Mouse (Mus musculus): Measurements from ENCODE around the gene 4930544D05Rik. TPM values are rescaled to one million over a fixed set of nuclear protein-coding genes. Genes with fewer than 3 reads are reported as not detected.

Gene 4930544D05Rik
- polyA plus RNA-seq, 1 experiment from 2014 or later, result not detected

- no peak for ATAC-seq (ENCODE audit: borderline replicate concordance, extremely low read depth, low FRiP score, low TSS enrichment)
- WGBS, result 44% methylated on average over 6 of the region's 6 CpGs
These were observed 37.3 kb downstream of the 4930544D05Rik start for GRCm38 (mm10) chr11:70652884-70653344.

DNA sequence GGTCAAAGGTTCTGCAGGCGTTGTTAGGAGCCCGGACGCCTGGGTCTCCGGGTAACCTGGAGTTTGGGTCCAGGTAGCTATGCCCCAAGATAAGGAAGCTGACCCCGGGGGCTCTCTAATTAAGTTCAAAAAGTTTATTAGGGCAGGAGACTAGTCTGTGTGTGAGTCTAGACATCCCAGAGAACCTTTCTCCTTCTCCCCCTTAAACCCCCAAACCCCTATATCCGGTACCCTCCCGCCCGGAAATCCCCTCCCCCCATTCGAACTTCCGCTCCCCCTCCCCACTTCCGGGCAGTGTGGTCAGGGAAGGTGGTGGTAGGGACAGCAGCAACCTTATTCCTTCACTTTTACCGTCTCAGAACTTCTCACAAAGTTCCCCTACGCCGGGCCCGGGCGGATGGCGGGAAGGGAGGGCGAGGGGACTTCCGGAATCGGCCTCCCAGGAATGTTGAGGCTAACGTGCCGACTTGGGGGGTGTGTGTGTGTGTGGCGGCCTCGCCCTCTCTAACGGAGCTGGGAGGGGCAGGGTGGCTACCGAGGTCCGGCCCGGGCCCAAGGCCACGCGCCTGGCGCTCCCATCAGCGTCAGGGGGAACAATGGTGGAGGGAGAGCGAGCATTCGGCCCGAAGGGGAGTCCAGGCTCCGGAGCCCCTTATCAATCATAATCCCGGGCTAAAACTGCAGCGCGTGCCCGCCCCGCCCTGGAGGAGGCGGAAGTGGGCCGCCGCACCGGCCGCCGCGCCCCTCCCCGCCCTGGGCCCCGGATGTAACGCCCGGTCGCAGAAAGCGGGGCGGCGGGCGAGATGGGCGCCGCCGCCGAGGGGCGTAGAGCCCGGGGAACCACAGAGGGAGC lies 37.9 kb downstream of the 4930544D05Rik start:
- peak; percentile 56 for ATAC-seq (ENCODE audit: borderline replicate concordance, extremely low read depth, low FRiP score, low TSS enrichment)
- H3K9ac ChIP-seq, result peak overlapping the region; percentile 100
- H3K27ac ChIP-seq, result peak overlapping the region; percentile 99
- H3K4me1 ChIP-seq, result peaks cover 74% of the 10 kb centered on the region
- H3K4me3 ChIP-seq, result peak overlapping the region; percentile 100
- peaks cover 43% of the 10 kb centered on the region for H3K36me3 ChIP-seq
- peak overlapping the region; percentile 95 for H3K4me2 ChIP-seq
- WGBS, result under 1% methylated on average over 63 of the region's 63 CpGs
- H3K27me3 ChIP-seq, result no peaks in the 10 kb centered on the region
- H3K9me3 ChIP-seq, result no peaks in the 10 kb centered on the region

More at GRCm38 (mm10) chr11:70652884-70653344, 37.3 kb downstream of the 4930544D05Rik start:
- Histone ChIP-seq H3K4me2 (peak overlapping the region; percentile 95), H3K27ac (peak overlapping the region; percentile 99), H3K9me3 (no peaks in the 10 kb centered on the region), H3K9ac (peak overlapping the region; percentile 100), H3K36me3 (peaks cover 45% of the 10 kb centered on the region), H3K4me3 (peak overlapping the region; percentile 100), H3K4me1 (peaks cover 74% of the 10 kb centered on the region), H3K27me3 (no peaks in the 10 kb centered on the region)

GRCm38 (mm10) chr11:70654198-70654922 lies 38.7 kb downstream of the 4930544D05Rik start, which contains the start of gene Pfn1:
Gene Pfn1 (minus strand): TSS chr11:70654644.
- Histone ChIP-seq H3K4me2 (peak within 1 kb of the TSS; percentile 95), H3K9ac (peak within 1 kb of the TSS; percentile 100), H3K9me3 (no peaks in the 10 kb centered on the region), H3K27ac (peak within 1 kb of the TSS; percentile 99), H3K4me1 (peaks cover 66% of the 10 kb centered on the region), H3K4me3 (peak within 1 kb of the TSS; percentile 100), H3K27me3 (no peaks in the 10 kb centered on the region), H3K36me3 (peaks cover 37% of the 10 kb centered on the region)
- ATAC-seq (ENCODE audit: borderline replicate concordance, extremely low read depth, low FRiP score, low TSS enrichment), result peak; percentile 62
- WGBS, result under 1% methylated on average over 55 of the region's 61 CpGs

GRCm38 (mm10) chr11:70654923-70655570 lies 39.4 kb downstream of the 4930544D05Rik start:
- peak; percentile 46 for ATAC-seq (ENCODE audit: borderline replicate concordance, extremely low read depth, low FRiP score, low TSS enrichment)
- Histone ChIP-seq H3K9ac (peak overlapping the region; percentile 64), H3K4me3 (peak overlapping the region; percentile 100), H3K27ac (peak overlapping the region; percentile 99), H3K4me1 (peaks cover 59% of the 10 kb centered on the region), H3K27me3 (no peaks in the 10 kb centered on the region), H3K9me3 (no peaks in the 10 kb centered on the region), H3K4me2 (peak overlapping the region; percentile 95), H3K36me3 (peaks cover 30% of the 10 kb centered on the region)
- WGBS, result under 1% methylated on average over 47 of the region's 48 CpGs

DNA sequence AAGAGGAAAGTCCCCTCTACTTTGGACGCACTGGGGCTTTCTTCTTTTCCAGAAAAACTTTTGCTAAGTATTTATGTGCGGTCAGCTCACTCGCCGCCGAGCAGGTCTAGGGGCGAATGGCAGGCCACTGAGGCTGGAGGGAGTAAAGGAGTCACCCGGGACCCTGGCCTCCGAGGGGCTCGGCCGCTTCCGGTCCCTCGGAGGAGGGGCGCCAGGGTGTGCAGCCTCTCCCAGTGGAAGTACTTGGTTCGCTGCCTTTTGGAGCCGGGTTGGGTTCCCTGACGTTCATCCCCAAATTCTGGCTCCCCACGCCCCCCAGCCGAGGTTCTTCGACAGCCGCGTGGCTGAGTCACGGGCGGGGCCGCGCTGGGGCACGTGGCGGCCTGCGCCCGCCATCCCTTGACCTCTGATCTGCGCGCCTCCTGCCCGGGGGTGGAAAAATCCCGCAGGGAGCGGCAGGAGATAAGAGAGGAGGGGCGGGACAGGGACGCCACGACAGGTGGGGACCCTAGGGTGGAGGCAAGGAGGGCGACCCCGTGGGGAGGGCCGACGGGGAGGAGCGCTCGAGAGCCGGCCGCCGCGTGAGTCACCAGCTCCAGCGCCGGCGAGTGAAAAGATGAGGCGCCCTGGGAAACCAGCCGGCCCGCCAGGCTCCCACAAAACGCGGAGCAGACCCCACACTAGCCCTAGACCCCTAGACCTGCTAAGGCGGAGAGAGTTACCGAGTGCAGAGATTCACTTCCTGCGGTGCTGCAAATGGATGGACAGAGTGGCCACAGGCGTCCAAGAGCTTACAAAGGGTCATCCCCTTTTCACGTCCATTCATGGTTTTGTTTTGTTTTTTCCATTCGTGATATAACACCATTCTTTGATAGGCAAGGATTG lies 40.2 kb downstream of the 4930544D05Rik start:
- Histone ChIP-seq H3K4me3 (peak overlapping the region; percentile 100), H3K4me1 (peaks cover 53% of the 10 kb centered on the region), H3K36me3 (peaks cover 27% of the 10 kb centered on the region), H3K4me2 (peak overlapping the region; percentile 95), H3K9me3 (no peaks in the 10 kb centered on the region), H3K9ac (peak overlapping the region; percentile 64), H3K27me3 (no peaks in the 10 kb centered on the region), H3K27ac (peak overlapping the region; percentile 99)
- WGBS, result 1% methylated on average over 60 of the region's 61 CpGs
- ATAC-seq (ENCODE audit: borderline replicate concordance, extremely low read depth, low FRiP score, low TSS enrichment), result peak; percentile 35

DNA sequence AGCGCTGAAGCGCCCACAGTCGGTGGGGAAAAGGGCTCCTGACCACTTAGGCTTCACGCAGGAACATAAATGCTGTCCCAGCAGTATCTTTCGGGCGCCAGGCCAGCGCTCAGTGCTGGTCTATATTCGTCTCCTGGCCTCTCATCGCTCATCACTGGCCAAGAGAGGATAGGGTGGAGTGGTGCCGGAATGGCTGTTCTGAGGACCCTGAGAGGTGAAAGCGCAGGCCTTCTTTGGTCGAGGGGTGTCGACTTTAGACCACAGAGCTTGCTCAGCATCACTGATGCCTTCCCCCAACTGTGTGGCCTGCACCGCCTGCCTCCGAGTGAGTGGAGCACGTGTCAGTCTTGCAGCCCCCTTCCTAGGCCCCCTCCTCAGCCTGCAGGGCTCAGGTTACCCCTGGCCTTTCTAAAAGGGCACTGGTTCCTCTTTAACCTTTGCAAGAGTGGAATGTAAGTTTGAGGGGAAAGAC lies 40.8 kb downstream of the 4930544D05Rik start:
- Histone ChIP-seq H3K36me3 (peaks cover 22% of the 10 kb centered on the region), H3K4me1 (peaks cover 46% of the 10 kb centered on the region), H3K27me3 (no peaks in the 10 kb centered on the region), H3K4me2 (peak overlapping the region; percentile 95), H3K27ac (peak overlapping the region; percentile 99), H3K9ac (peak overlapping the region; percentile 25), H3K9me3 (no peaks in the 10 kb centered on the region), H3K4me3 (peak overlapping the region; percentile 100)
- no peak for ATAC-seq (ENCODE audit: borderline replicate concordance, extremely low read depth, low FRiP score, low TSS enrichment)
- 9% methylated on average over 16 of the region's 16 CpGs for WGBS

DNA sequence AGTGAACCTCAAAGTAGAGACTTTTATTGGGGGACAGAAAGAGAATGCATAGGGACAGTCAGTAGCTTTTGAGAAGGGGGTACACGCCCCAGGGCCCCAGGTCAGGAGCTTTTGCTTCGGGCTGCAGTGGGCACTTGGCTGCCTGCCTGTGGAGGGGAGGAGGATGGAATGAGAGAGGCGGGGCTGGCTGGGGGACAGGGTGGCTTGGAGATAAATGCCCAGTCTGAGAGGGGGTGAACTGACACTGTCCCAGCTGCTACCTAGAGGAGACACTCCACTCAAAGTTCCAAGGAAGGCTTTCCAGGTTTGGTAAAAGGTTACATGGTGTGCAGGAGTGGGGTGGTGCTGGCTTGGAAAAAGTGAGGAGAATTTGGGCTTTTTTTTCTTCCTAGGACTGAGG lies 41.3 kb downstream of the 4930544D05Rik start, which contains the start of gene Eno3:
Gene Eno3 (plus strand): TSS at position 239 of the 400 bp plus-strand sequence.
- Histone ChIP-seq H3K27me3 (no peaks in the 10 kb centered on the region), H3K9ac (peak within 1 kb of the TSS; percentile 64), H3K4me3 (peak within 1 kb of the TSS; percentile 100), H3K9me3 (no peaks in the 10 kb centered on the region), H3K4me2 (peak within 1 kb of the TSS; percentile 95), H3K27ac (peak within 1 kb of the TSS; percentile 99), H3K4me1 (peaks cover 41% of the 10 kb centered on the region), H3K36me3 (peaks cover 20% of the 10 kb centered on the region)
- WGBS, result 5% methylated on average over 3 of the region's 3 CpGs
- ATAC-seq (ENCODE audit: borderline replicate concordance, extremely low read depth, low FRiP score, low TSS enrichment), result no peak

- H3K27me3 ChIP-seq, result no peaks in the 10 kb centered on the region
- peaks cover 20% of the 10 kb centered on the region for H3K36me3 ChIP-seq
- H3K27ac ChIP-seq, result no peak overlapping the region
- WGBS, result 36% methylated on average over 6 of the region's 6 CpGs
- peaks cover 35% of the 10 kb centered on the region for H3K4me1 ChIP-seq
- ATAC-seq (ENCODE audit: borderline replicate concordance, extremely low read depth, low FRiP score, low TSS enrichment), result no peak
- no peak overlapping the region for H3K9ac ChIP-seq
- no peaks in the 10 kb centered on the region for H3K9me3 ChIP-seq
- H3K4me3 ChIP-seq, result no peak overlapping the region
- no peak overlapping the region; the same call in 1 of the 2 replicates for H3K4me2 ChIP-seq
These were observed 41.9 kb downstream of the 4930544D05Rik start for GRCm38 (mm10) chr11:70657573-70657972.

DNA sequence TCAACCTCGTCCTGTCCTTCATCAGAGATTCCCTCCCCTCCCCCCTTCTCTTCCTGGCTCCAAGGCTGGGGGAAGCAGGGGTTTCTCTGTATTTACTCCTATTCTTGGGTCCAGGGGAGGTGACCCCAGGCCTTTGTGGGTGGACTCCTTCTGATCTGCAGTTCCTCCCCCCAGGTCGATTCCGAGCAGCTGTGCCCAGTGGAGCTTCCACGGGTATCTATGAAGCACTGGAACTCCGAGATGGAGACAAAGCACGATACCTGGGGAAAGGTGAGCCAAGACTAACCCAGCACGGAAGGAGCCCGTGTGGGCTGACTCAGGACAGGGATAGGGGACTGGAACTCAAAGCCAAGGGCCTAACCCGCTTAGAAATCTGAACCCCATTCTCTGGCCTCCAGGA lies 42.3 kb downstream of the 4930544D05Rik start:
- Histone ChIP-seq H3K36me3 (peaks cover 20% of the 10 kb centered on the region), H3K4me2 (no peak overlapping the region; the same call in 1 of the 2 replicates), H3K9me3 (no peaks in the 10 kb centered on the region), H3K27me3 (no peaks in the 10 kb centered on the region), H3K27ac (no peak overlapping the region), H3K4me1 (peaks cover 31% of the 10 kb centered on the region), H3K9ac (no peak overlapping the region), H3K4me3 (no peak overlapping the region)
- WGBS, result 46% methylated on average over 9 of the region's 9 CpGs
- ATAC-seq (ENCODE audit: borderline replicate concordance, extremely low read depth, low FRiP score, low TSS enrichment), result no peak

DNA sequence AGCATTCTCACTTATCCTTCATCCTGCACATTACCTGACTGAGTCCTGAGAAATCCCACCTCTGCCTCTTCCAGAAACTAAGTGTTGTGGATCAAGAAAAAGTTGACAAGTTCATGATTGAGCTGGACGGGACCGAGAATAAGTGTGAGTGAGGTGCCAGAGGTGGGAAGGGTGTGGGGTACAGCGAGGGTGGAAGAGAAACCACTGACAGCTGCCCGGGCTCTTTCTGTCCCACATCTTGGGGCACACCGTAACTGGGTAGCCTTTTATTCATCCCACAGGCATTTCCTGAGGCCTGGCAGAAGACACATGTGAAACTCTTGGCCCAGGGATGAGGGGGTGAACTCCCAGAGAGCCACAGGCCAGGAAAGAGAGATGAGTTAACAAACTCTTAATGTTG lies 42.9 kb downstream of the 4930544D05Rik start:
- Histone ChIP-seq H3K9me3 (no peaks in the 10 kb centered on the region), H3K27ac (no peak overlapping the region), H3K4me3 (no peak overlapping the region), H3K4me1 (peaks cover 30% of the 10 kb centered on the region), H3K4me2 (no peak overlapping the region), H3K9ac (no peak overlapping the region), H3K27me3 (no peaks in the 10 kb centered on the region), H3K36me3 (peaks cover 24% of the 10 kb centered on the region)
- WGBS, result 72% methylated on average over 5 of the region's 5 CpGs
- no peak for ATAC-seq (ENCODE audit: borderline replicate concordance, extremely low read depth, low FRiP score, low TSS enrichment)
